Mouse (Mus musculus) neural tube, embryonic 15.5 days (tissue): ENCODE results near the gene Birc2. TPM values are rescaled to one million over a fixed set of nuclear protein-coding genes. Genes with fewer than 3 reads are reported as not detected.

Experiments
- ATAC-seq: fragments of 200-750 bp; cut with Nextera tagmentation; 2 replicates; pipeline ENCODE4 v1.8.0; 2017; ENCODE audit warnings: mild to moderate bottlenecking, moderate TSS enrichment, moderate library complexity; ENCODE audit not compliant: low FRiP score
- H3K27ac ChIP-seq: fragments of 300-500 bp; sonication (generic); replicated peaks from 2 replicates; pipeline ENCODE4 v1.5.1; 2015; ENCODE audit warnings: mild to moderate bottlenecking, inconsistent platforms
- H3K27me3 ChIP-seq: fragments of 300-500 bp; sonication (generic); replicated peaks from 2 replicates; pipeline ENCODE4 v1.6.1; 2015; ENCODE audit warnings: inconsistent platforms
- H3K36me3 ChIP-seq: fragments of 300-500 bp; sonication (generic); 2 replicates; pipeline ENCODE4 v1.6.1; 2015; ENCODE audit warnings: inconsistent platforms
- H3K4me1 ChIP-seq: fragments of 300-500 bp; sonication (generic); 2 replicates; pipeline ENCODE4 v1.6.1; 2015; ENCODE audit warnings: inconsistent platforms
- H3K4me2 ChIP-seq: fragments of 300-500 bp; sonication (generic); 2 replicates; pipeline ENCODE4 v1.6.1; 2015; ENCODE audit warnings: inconsistent platforms, mild to moderate bottlenecking, moderate library complexity
- H3K4me3 ChIP-seq: fragments of 300-500 bp; sonication (generic); replicated peaks from 2 replicates; pipeline ENCODE4 v1.5.1; 2015; ENCODE audit warnings: mild to moderate bottlenecking, inconsistent platforms
- H3K9ac ChIP-seq: fragments of 300-500 bp; sonication (generic); replicated peaks from 2 replicates; pipeline ENCODE4 v1.6.1; 2015; ENCODE audit warnings: mild to moderate bottlenecking, inconsistent platforms
- H3K9me3 ChIP-seq: fragments of 300-500 bp; sonication (generic); replicated peaks from 2 replicates; pipeline ENCODE4 v1.6.1; 2016; ENCODE audit warnings: inconsistent platforms
- WGBS: fragments of 180-500 bp; shearing (Covaris S2); methylation state at CpG from one replicate; pipeline ENCODE4 v1.1.7; 2015; ENCODE audit warnings: mixed read lengths; 5-methylcytosine and 5-hydroxymethylcytosine counted together
- polyA plus RNA-seq: library from polyadenylated mRNA; unstranded; fragments of >200 nt; fragmentation: Nextera tagmentation; extraction: Ambion mirVana; gene quantifications from 2 replicates; pipeline ENCODE4 v1.2.1, GENCODE M21; 2015

The Birc2 gene
- polyA plus RNA-seq = 37.8 and 40.2 TPM in 2 replicates

DNA sequence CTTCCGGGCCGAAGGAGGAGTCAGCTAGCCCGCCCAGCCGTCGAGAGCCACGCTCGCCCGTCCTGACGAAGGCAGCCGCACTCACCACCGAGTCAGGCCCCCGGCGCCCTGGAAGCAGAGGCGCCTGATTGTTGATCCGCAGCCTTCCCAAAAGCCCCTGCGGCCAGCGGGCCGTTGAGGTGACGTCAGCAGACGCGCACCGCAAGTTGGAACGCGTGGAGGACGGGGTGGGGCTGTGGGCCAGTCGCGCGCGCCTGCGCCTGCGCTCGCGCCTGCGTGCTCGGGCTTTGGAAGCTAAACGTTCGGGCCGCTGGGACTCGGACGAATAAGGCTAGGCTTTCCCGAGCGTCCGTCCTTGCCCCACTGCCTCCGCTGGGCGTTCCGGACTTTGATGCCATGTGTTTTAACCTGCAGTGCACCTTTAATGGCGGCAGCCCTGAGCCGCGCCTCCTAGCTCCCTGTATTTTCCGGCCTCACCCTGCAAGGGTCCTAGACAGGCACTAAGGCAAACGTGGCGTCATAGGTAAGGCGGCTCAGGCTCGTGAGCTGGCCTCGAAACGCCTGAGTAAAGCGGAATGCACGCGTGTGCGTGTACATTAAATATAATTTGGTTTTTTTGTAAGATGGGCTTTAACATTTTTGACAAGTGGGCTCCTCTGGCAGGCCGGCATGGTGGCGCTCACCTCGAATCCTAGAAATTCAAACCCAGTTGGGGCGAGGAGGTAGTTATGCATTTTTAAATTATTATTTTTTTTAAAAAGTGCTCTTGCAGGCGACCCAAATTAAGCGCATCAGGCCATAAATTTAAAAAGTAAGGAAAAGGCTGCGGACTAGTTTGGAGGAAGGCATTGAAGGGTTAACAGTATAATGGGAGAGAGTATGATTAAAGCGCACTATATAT is at the start of gene Birc2:
Gene Birc2, minus strand, starts transcription at position 160 of the 901 bp plus-strand sequence.
- ATAC-seq = peak; percentile 98
- Histone ChIP-seq H3K9me3 (no peaks in the 10 kb centered on the region), H3K4me3 (peak within 1 kb of the TSS; percentile 79), H3K4me2 (peak within 1 kb of the TSS; percentile 73), H3K36me3 (peaks cover 5% of the 10 kb centered on the region; the same call in 1 of the 2 replicates), H3K27ac (peak within 1 kb of the TSS; percentile 99), H3K27me3 (no peaks in the 10 kb centered on the region), H3K4me1 (peaks cover 29% of the 10 kb centered on the region), H3K9ac (peak within 1 kb of the TSS; percentile 91)
- under 1% methylated on average over 68 of the region's 68 CpGs for WGBS

DNA sequence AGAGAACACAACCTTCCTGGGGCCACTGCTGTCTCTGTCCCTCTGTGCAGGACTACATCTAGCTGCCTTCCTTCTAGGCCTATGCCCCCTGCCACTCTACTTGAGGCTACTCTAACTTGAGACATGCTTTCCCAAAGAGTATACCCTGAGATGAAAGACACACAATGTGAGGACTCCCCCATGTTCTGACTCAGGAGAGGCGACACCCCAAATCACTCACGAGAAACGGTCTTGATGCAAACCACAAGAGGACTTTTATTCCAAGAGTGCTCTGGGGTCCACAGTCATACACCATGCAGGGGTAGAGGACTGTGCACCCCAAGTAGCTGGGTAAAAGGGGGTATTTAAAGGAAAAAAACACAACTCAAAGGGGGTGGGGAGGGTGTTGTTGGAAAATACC is 47.5 kb upstream of the Birc2 start:
- Histone ChIP-seq H3K4me1 (no peaks in the 10 kb centered on the region), H3K9me3 (0 out of 2 replicates have a peak, but pooled peaks cover 3% of the 10 kb centered on the region), H3K9ac (no peak overlapping the region), H3K36me3 (no peaks in the 10 kb centered on the region), H3K4me3 (no peak overlapping the region), H3K27ac (no peak overlapping the region), H3K4me2 (no peak overlapping the region), H3K27me3 (no peaks in the 10 kb centered on the region)
- no peak for ATAC-seq
- 95% methylated on average over 3 of the region's 3 CpGs for WGBS

DNA sequence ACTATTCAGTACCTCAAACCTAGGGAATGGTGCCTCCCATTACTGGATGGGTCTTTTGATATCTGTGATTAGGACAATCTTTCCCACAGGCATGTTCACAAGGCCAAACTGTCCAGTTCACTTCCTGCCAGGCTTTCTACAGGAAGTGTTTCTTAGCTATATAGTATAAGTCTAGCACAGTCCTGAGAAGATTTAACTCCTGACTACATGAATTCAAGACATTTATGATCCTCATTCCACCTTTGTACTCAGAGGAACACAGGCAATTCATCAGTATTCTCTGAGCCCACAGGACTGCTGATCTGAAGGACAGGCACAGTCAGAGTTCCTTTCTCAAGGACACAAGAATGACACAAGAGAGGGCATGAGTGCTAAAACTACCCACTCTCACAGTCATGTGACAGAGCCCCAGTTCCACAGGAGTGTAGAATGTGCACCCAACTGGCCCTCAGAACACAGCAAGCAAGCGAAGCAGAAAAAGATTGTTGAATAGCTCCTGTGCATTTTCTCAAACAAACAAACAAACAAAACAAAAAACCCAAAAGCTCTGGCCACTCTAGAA is 45.5 kb upstream of the Birc2 start:
- no peak overlapping the region for H3K4me2 ChIP-seq
- no peak for ATAC-seq
- no peak overlapping the region for H3K4me3 ChIP-seq
- H3K27ac ChIP-seq = no peak overlapping the region
- WGBS = 93% methylated on average over 1 of the region's 1 CpGs
- 0 out of 2 replicates have a peak, but pooled peaks cover 3% of the 10 kb centered on the region for H3K9me3 ChIP-seq
- no peaks in the 10 kb centered on the region for H3K4me1 ChIP-seq
- no peaks in the 10 kb centered on the region for H3K27me3 ChIP-seq
- no peak overlapping the region for H3K9ac ChIP-seq
- H3K36me3 ChIP-seq = no peaks in the 10 kb centered on the region

DNA sequence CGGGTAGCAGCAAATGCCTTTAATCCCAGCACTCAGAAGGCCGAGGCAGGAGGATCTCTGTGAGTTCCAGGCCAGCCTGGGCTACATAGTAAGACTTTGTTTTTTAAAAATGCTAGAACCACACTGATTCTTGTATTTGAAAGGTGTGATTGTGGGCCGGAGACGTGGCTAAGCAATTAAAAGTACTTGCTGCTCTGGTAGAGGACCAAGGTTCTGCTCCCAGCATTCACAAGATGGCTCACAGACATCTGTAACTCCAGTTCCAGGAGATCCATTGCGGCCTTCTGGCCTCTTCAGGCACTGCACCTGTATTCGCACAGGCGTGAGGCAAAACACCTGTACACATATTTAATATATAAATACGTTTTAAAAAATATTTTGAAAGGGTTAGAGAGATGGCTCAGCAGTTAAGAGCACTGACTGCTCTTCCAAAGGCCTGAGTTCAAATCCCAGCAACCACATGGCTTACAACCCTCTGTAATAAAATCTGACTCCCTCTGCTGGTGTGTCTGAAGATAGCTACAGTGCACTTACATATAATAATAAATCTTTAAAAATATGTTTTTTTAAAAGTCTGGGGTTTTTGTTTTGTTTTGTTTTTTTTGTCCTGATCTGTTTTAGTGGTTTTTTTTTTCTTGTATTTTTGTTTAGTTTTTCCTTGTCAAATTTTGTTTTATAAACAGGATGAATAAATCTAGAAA is 36.8 kb upstream of the Birc2 start:
- H3K4me3 ChIP-seq = no peak overlapping the region
- no peak overlapping the region for H3K9ac ChIP-seq
- H3K27me3 ChIP-seq = no peaks in the 10 kb centered on the region
- peaks cover 7% of the 10 kb centered on the region for H3K4me1 ChIP-seq
- no peak overlapping the region for H3K27ac ChIP-seq
- no peak overlapping the region; the same call in 1 of the 2 replicates for H3K4me2 ChIP-seq
- ATAC-seq = no peak
- H3K9me3 ChIP-seq = no peaks in the 10 kb centered on the region
- H3K36me3 ChIP-seq = no peaks in the 10 kb centered on the region
- 93% methylated on average over 8 of the region's 8 CpGs for WGBS

DNA sequence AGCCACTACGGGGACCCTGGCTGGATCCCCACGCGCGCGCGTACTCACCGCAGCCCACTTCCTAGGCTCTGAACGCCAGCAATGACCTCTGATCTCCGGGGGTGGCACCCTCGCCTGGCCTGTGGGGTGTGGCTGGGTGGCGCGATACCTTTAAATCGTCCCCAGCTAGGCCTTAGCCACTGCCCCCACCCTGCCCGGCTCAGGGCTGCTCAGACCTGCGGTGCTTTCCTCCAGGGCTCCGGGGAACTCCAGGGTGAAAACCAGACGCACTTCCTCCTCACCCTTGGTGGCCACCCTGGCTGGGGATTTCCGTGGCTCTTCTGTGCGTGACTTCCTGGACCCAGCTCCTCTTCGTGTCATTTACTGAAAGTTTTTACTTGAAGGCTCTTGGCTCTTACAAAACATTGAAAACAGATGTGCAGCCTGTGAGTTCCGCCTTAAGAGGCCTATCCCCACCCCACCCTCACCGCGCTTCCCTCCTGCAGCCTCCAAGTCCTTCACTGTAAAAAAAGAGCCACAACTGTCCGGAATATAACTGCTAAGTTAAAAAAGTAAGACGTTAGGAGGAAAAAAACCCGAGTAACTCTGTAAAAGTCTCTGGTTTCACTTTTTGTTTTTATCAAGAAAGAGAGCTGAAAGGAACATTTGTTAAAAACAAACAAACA is 36.0 kb upstream of the Birc2 start, which contains the start of gene Birc3:
Gene Birc3, minus strand, starts transcription at position 412 of the 665 bp plus-strand sequence.
- WGBS = 11% methylated on average over 26 of the region's 26 CpGs
- H3K9me3 ChIP-seq = no peaks in the 10 kb centered on the region
- ATAC-seq = peak; percentile 66

DNA sequence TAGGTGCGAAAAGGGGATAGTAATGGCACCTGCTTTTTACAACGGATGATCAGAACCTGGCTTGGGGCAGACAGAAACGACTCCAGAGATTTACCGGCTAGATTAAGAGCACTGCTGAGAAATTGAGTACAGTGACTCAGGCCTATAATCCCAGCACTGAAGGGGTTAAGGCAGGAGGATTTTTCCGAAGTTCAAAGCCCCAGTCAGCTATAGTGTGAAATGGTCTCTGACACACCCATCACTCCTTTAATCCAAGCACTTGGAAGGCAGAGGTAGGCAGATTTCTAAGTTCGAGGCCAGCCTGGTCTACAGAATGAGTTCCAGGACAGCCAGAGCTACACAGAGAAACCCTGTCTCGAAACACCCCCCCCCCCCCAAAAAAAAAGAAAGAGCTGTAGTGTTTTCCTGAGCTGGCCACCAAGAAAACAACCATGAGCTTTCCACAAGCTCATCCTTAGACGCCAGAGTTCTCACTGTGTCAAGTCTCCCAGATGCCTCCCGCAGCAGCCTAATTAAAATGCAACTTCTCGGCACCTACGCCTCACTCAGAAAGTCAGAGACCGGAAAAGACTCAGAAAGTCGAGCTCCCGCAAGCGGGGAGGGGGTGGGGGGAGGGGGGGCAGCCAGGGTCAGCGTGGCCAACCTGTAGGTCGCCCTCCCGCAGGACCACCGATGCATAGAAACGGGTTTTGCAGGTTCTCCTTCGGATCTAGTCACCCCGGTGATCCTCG is 35.3 kb upstream of the Birc2 start:
- H3K9me3 ChIP-seq = no peaks in the 10 kb centered on the region
- peak overlapping the region; percentile 84 for H3K4me2 ChIP-seq
- peaks cover 7% of the 10 kb centered on the region for H3K4me1 ChIP-seq
- WGBS = 19% methylated on average over 23 of the region's 23 CpGs
- peak overlapping the region; percentile 49; the same call in 1 of the 2 replicates for H3K9ac ChIP-seq
- H3K36me3 ChIP-seq = no peaks in the 10 kb centered on the region
- peak overlapping the region; percentile 46 for H3K4me3 ChIP-seq
- no peak overlapping the region for H3K27ac ChIP-seq
- H3K27me3 ChIP-seq = no peaks in the 10 kb centered on the region
- ATAC-seq = peak; percentile 38; the same call in 1 of the 2 replicates

More for the DNA sequence above, 36.0 kb upstream of the Birc2 start, which contains the start of gene Birc3:
- Histone ChIP-seq H3K4me1 (peaks cover 7% of the 10 kb centered on the region), H3K9ac (peak within 1 kb of the TSS; percentile 49), H3K36me3 (no peaks in the 10 kb centered on the region), H3K27ac (no peak within 1 kb of the TSS), H3K4me2 (peak within 1 kb of the TSS; percentile 84), H3K4me3 (peak within 1 kb of the TSS; percentile 46), H3K27me3 (no peaks in the 10 kb centered on the region)

DNA sequence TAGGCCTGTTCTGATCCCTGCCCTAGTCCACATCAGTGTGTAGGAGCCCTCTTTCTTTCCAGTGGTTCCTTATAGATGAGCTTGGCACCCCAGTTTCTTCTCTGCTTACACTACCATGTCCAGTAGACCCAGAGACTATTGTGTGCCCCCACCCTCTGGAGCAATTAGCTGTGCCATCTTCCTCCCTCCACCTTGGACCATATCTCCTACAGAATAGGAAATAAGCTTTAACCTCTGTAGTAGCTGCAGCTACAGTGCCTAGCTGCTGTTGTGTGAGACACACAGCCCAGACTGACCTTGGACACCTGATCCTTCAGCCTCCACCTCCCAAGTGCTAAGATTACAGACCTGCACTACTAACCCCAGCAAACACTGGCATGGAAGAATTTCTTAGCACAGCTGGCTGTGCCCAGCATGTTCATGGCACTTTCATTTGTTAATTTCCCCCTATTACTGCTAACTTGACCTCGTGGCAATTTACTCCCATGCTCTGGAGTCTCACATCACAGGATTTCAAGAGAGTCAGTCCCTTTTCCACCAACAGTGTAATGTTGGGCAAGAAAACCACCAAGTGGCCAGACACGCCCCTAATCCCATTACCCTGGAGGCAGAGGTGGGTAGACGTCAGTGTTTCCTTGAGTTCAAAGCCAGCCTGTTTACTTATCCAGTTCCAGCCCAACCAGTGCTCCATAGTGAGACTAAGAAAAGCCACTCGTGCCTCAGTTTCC is 34.6 kb upstream of the Birc2 start:
- Histone ChIP-seq H3K4me3 (no peak overlapping the region), H3K27me3 (no peaks in the 10 kb centered on the region), H3K4me1 (peaks cover 7% of the 10 kb centered on the region), H3K9me3 (no peaks in the 10 kb centered on the region), H3K4me2 (peak overlapping the region; percentile 84; the same call in 1 of the 2 replicates), H3K36me3 (no peaks in the 10 kb centered on the region), H3K9ac (no peak overlapping the region), H3K27ac (no peak overlapping the region)
- 68% methylated on average over 4 of the region's 4 CpGs for WGBS
- ATAC-seq = no peak

DNA sequence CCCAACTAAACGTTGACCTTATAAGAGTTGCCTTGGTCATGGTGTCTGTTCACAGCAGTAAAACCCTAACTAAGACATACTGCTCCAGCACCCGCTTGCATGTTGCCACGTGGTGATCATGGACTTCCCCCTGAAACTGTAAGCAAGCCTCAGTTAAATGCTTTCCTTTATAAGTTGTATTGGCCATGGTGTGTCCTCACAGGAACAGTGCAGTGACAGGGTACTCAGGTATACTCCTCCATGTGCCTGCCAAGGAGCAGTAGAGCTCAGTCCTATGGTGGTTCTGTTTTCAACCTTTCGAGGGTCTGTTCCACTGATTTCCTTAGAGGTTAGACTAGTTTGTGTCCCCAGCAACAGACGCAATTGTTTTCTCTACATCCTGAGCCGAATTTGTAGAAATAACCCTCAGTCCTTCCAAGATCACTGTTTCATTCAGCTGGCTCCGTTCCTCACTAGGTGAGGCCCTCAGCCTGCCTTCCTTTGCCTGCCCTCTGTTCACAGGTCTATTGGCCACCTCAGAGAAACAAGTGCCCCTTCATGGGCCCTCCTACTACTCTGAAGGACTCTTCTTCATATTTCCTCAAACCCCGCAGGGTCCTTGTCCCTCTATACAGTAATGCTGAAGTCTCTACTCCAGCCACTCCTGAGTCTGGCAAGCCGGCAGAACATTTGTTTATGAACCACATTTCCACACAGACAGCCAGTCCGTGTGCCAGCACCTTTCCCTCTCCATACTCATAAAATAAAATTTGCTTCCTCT is 33.9 kb upstream of the Birc2 start:
- no peaks in the 10 kb centered on the region for H3K9me3 ChIP-seq
- H3K4me1 ChIP-seq = peaks cover 7% of the 10 kb centered on the region
- H3K4me3 ChIP-seq = no peak overlapping the region
- no peaks in the 10 kb centered on the region for H3K27me3 ChIP-seq
- ATAC-seq = no peak
- no peak overlapping the region for H3K9ac ChIP-seq
- H3K27ac ChIP-seq = no peak overlapping the region
- 92% methylated on average over 10 of the region's 10 CpGs for WGBS
- H3K4me2 ChIP-seq = no peak overlapping the region
- H3K36me3 ChIP-seq = no peaks in the 10 kb centered on the region

DNA sequence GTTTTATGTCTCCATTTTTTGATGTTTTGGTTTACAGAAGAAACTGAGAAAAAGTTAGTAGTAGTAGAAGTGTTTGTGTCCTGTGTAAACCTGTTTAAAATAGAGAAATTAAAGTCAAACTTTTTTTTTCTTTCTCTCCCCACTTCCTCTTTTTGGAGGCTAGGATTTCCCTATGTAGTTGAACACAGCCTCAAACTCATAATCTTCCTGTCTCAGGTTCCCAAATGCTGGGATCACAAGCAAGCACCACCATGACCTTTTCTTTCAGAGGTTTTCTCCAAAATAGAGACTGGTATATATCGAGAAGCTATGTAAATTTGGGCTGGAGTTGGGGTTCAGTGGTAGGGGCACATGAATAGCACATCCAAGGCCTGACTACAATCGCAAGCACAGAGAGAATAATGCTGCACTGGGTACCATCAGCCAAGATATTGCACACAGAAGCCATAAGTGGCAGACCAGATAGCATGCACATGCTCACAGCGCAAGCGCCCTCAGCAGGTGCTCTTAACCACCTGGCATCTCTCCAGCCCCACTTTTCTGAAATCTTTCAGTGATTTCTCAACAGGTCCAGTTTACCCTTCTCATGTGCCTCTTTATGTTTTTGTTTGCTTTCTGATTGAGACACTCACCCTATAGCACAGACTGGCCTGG is 32.1 kb upstream of the Birc2 start:
- H3K27ac ChIP-seq = no peak overlapping the region
- no peaks in the 10 kb centered on the region for H3K9me3 ChIP-seq
- peaks cover 7% of the 10 kb centered on the region for H3K4me1 ChIP-seq
- 85% methylated on average over 4 of the region's 4 CpGs for WGBS
- H3K9ac ChIP-seq = no peak overlapping the region
- no peak for ATAC-seq
- H3K4me3 ChIP-seq = no peak overlapping the region
- H3K36me3 ChIP-seq = no peaks in the 10 kb centered on the region
- no peaks in the 10 kb centered on the region for H3K27me3 ChIP-seq
- H3K4me2 ChIP-seq = no peak overlapping the region
